Mouse (Mus musculus) lung, adult 2 months (tissue): Measurements from ENCODE around the gene Numa1. TPM values are rescaled to one million over a fixed set of nuclear protein-coding genes. Genes with fewer than 3 reads are reported as not detected.

Experiments used
- DNase-seq: peaks from one replicate; pipeline ENCODE4 v3.0.0; 2022
- H3K4me1 ChIP-seq: fragments of 200-500 bp; 2 replicates; pipeline ENCODE4 v1.6.1; 2011; ENCODE audit warnings: low read length; ENCODE audit not compliant: control insufficient read depth, insufficient read depth
- H3K4me3 ChIP-seq: fragments of 200-500 bp; replicated peaks from 2 replicates; pipeline ENCODE3; 2011; ENCODE audit warnings: low read depth, mild to moderate bottlenecking, control low read depth, low read length; ENCODE audit errors: extremely low read depth
- CTCF ChIP-seq: fragments of 200-500 bp; IDR thresholded peaks from 2 replicates; pipeline ENCODE4 v1.5.1; 2011; ENCODE audit warnings: mild to moderate bottlenecking, low read length, control low read depth; ENCODE audit not compliant: insufficient read depth
- POLR2A ChIP-seq: fragments of 200-500 bp; IDR thresholded peaks from 2 replicates; pipeline ENCODE4 v1.6.1; 2011; ENCODE audit warnings: low read depth, mild to moderate bottlenecking, control low read depth, low read length, borderline replicate concordance; ENCODE audit errors: extremely low read depth
- WGBS: fragments of 180-500 bp; shearing (Covaris S2); methylation state at CpG from one replicate; pipeline ENCODE4 v1.1.7; 2018; 5-methylcytosine and 5-hydroxymethylcytosine counted together
- polyA plus RNA-seq: library from polyadenylated mRNA; depleted of rRNA; stranded (reverse); fragments of >200 nt; gene quantifications from 2 replicates; pipeline ENCODE4 v1.2.3, GENCODE M21; 2012; rRNA removed

Numa1 gene
- polyA plus RNA-seq: 80.1 and 93.4 TPM in 2 replicates

DNA sequence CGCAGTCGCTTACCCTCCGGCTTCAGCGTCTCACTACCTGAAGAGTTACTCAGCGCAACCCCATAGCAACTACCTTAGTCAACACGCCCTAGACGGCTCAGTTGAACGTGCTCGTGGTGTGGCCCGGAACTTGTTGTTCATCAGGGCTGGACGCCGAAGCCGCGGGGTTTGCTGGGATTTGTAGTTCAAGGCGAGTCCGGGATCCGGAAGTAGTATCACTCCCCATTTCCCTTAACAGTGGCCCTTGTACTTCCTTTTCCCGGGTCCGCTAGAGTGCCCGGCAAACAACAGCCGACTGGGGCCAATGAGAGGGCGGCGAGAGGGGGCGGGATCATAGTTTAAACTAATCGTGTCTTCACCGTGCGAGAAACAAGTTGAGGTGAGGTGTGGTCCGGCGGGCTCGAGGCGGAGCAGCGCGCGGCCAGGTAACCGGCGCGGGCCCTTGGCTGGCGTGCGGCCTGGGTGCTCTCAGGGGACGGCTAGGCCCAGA lies at the start of gene Numa1, which contains the start of gene Lrrc51:
Gene Numa1, plus strand, starts transcription at position 361 of the 490 bp plus-strand sequence.
Gene Lrrc51, minus strand, starts transcription at position 145 of the 490 bp plus-strand sequence.
- Histone ChIP-seq H3K4me3 (peak within 1 kb of the TSS; percentile 87), H3K4me1 (no peaks in the 10 kb centered on the region; the same call in 1 of the 2 replicates)
- peak; percentile 97 for DNase-seq
- WGBS: under 1% methylated on average over 40 of the region's 40 CpGs
- TF ChIP-seq POLR2A: peak; percentile 84; the same call in 1 of the 2 replicates
- no peak for TF ChIP-seq CTCF

DNA sequence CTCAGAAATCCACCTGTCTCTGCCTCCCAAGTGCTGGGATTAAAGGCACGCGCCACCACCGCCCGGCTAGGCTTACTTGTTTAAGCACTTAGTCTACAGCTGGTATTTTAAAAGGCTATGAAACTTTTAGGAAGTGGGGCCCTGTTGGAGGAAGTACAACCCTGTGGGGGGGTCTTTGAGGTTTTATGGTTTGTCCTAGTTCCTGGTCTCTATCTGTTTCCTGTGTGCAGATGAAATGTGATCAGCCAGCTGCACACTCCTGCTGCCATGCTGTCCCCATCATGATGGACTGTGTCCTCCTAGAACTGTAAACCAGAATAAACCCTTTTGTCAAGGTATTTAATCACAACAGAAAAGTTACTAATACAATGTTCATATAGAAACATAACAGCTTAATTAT lies 49.8 kb upstream of the Numa1 start:
- no peak for DNase-seq
- no peak overlapping the region for H3K4me3 ChIP-seq
- no peaks in the 10 kb centered on the region for H3K4me1 ChIP-seq
- TF ChIP-seq CTCF: no peak
- no peak for TF ChIP-seq POLR2A
- WGBS: 97% methylated on average over 4 of the region's 4 CpGs

DNA sequence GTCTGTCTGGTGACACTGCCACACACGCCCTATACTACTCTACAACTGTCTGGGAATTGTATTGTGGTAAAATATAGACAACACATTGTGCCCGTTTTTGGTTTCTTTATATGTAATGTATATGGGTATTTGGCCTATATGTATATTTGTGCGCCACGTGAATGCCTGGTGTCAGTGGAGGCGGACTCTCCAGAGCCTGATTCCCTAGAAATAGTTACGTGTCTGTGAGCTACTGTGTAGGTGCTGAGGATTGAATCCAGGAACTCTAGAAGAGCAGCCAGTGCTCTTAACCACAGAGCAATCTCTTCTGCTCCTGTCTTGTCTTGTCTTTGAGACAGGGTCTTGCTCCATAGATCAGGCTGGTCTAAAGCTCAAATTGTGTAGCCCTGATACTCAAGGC lies 47.6 kb upstream of the Numa1 start:
- no peak overlapping the region for H3K4me3 ChIP-seq
- H3K4me1 ChIP-seq: no peaks in the 10 kb centered on the region
- TF ChIP-seq CTCF (no peak), POLR2A (no peak)
- 87% methylated on average over 6 of the region's 6 CpGs for WGBS
- DNase-seq: no peak

DNA sequence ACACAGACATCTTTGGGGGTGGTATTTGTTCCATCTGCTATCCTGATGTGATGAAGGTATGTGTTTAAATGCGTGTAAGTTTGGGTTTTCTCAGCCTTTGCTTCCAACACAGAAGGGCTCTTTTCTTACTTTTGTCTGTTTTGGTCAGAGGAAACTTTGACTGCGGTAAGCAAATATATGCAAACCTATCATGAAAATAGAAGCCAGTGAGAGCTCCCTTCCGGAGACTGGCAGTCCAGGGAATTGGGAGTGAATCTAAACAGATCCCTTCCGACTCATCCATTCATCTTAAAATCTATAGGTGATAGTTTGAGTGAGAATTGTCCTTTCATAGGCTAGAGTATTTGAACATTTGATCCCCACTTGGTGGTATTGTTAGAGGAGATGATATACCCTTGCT lies 45.5 kb upstream of the Numa1 start:
- Histone ChIP-seq H3K4me3 (no peak overlapping the region), H3K4me1 (no peaks in the 10 kb centered on the region)
- no peak for DNase-seq
- 77% methylated on average over 4 of the region's 4 CpGs for WGBS
- no peak for TF ChIP-seq CTCF
- TF ChIP-seq POLR2A: no peak

DNA sequence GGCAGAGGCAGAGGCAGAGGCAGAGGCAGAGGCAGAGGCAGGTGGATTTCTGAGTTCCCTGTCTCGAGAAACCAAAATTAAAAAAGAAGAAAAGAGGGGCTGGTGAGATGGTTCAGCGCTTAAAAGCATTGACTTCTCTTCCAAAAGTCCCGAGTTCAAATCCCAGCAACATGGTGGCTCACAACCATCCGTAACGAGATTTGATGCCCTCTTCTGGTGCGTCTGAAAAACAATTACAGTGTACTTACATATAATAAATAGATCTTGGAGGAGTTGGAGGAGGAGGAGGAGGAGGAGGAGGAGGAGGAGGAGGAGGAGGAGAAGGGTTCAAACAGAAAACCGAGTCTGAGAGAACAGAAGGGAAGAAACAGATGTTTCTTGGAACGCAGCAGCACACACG lies 38.2 kb upstream of the Numa1 start:
- 33% methylated on average over 9 of the region's 9 CpGs for WGBS
- no peak for DNase-seq
- TF ChIP-seq POLR2A: no peak
- no peak for TF ChIP-seq CTCF

DNA sequence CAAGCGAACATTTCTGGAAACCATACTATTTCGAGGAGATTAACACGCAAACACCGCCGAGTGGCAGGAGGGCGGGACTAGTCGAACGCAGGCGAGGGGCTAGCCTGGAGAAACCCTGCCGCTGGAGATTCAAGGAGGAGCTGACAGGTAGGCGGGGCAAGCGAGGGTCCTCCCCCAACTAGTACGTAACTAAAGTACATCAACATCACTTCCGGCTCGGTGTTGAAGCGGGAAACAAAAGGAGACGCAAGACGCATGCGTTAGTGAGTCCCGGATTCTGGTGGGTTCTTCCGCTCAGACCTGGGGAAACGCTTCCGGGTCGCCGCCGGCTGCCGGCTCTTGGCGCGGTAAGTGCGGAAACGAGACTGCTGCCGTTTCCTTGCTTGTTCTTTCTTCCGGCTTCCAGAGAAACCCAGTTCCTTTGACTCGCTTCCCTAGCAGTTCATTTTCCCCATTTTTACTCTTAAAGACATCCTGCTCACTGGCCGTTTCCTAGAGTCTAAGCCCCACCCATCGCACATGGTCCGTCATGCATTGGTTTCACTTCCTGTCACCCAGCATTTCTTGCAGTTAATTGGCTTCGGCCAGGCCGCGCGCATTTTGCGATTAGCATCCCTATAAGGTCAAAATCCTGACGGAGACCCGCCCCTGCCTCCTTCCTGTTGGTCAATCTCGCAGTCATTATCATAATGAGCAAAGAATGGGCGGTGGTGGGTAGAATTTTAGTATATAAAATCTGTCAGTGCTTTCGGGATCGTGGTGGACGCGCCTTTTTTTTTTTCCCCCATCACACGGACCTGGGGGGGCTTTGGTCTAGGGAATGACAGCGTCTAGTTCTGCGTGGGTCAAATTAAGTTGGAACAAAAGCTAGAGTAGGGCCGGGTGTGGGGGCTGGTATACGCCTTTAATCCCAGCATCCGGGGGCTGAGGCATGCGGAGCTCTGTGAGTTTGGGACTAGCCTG lies 37.5 kb upstream of the Numa1 start:
- under 1% methylated on average over 57 of the region's 57 CpGs for WGBS
- DNase-seq: peak; percentile 96
- TF ChIP-seq POLR2A (peak; percentile 91; the same call in 1 of the 2 replicates), CTCF (no peak)
- Histone ChIP-seq H3K4me1 (peaks cover 3% of the 10 kb centered on the region), H3K4me3 (peak overlapping the region; percentile 93)

More for the DNA sequence above, 38.2 kb upstream of the Numa1 start:
- peak overlapping the region; percentile 93 for H3K4me3 ChIP-seq
- H3K4me1 ChIP-seq: peaks cover 3% of the 10 kb centered on the region

DNA sequence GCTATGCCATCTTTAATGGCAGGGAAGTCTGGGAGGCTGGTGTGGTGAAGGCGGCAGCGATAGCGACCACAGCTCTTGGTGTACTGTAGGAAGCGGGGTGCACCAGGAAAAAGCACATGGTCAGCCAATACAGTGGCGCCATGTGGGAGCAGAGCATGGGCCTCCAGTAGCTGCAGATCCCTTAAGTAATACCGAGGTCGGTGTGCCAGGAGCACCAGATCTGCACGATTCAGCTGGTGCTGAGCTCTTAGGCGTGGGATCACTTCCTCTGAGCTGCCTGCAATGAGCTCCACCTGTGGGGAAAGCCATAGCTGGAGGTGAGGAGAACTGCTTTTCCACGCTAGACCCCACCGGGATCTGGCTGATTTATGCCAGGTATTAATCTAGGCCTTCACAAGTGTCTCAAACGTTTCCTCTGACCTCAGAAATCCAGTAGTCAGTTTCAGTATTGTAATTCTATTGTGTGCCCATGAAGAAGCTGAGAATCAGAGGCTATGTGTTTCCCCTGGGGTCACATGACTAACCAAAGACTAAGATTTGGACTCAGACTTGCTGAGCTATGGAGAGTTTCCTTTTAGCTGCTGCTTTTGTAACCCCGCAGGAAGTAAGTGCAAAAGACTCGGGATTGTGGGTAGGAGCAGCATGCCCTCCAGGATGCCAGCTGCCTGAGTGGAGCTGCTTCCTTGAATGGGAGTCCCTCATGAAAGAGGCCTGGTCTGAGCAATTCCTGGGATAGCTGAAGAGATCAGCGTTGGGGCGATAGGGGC lies 33.4 kb upstream of the Numa1 start:
- H3K4me3 ChIP-seq: no peak overlapping the region
- TF ChIP-seq CTCF (no peak), POLR2A (no peak)
- 89% methylated on average over 16 of the region's 16 CpGs for WGBS
- DNase-seq: no peak
- peaks cover 3% of the 10 kb centered on the region for H3K4me1 ChIP-seq

DNA sequence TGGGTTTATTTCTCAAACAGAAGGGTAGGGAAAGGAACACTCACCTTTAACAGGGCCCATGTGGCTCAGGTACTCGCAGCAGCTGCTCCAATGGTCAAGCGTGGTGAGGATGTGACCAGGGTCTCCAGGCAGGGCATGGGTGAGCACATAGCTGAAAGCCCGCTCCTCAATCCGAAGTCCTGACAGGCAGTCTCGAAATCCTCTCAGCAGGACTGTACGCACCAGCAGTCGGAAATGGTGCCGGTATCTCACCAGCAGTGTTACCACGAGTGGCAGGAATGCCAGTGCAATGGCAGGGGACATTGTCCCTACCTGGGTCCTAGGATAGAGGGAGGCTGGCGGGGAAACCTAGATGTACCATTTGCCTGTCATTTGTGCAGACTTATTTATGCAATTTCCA lies 31.9 kb upstream of the Numa1 start:
- TF ChIP-seq POLR2A (no peak), CTCF (no peak)
- 92% methylated on average over 10 of the region's 10 CpGs for WGBS
- DNase-seq: no peak
- Histone ChIP-seq H3K4me3 (no peak overlapping the region), H3K4me1 (peaks cover 8% of the 10 kb centered on the region)

DNA sequence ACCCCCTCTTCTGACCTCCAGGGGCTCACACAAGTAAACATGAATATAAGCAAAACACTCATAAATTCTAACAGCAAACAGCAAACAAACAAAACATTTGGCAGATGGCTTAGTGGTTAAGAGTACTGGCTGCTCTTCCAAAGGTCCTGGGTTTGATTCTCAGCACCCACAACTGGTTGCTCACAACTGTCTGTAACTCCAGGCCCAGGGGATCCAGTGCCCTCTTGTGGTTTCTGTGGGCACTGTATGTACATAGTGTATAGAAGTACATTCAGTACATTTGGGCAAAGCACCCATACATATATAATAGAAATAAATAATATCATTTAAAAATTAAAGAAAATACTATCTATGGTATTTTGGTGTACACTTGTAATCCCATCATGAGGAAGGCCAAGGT lies 31.1 kb upstream of the Numa1 start:
- no peak for DNase-seq
- Histone ChIP-seq H3K4me1 (peaks cover 6% of the 10 kb centered on the region), H3K4me3 (no peak overlapping the region)
- no peak for TF ChIP-seq POLR2A
- no peak for TF ChIP-seq CTCF
